Comparison of ENCODE assay signal across 20 mouse cellular contexts in genomic region chr2:20869212-20869965, GRCm38 (mm10).
DNase-seq lines count a peak whose midpoint lies in the region; ATAC-seq and TF ChIP-seq lines count a peak whose summit lies in the region.
"Had no signal": no experiment of that assay in that cellular context is flagged by ENCODE, and none has a peak within 500 bp of the region (broad histone marks: within the 10 kb centered on the region; RNA-seq: fewer than 3 reads in every experiment).

No protein-coding gene starts in this region.

- 14% methylated on average over 2 of the region's 2 CpGs for WGBS in heart, embryonic 12.5 days
- 16% methylated on average over 2 of the region's 2 CpGs for WGBS in heart, embryonic 15.5 days
- WGBS in lung, adult 2 months: 38% methylated on average over 2 of the region's 2 CpGs

- H3K4me1 ChIP-seq in heart, embryonic 12.5 days (replicated peaks): peaks cover 9% of the 10 kb centered on the region
- H3K4me1 ChIP-seq in megakaryocyte, embryonic 14.5 days: peaks cover 32% of the 10 kb centered on the region
- H3K4me1 ChIP-seq in heart, embryonic 15.5 days (replicated peaks): peaks cover 10% of the 10 kb centered on the region
- no peaks in the 10 kb centered on the region for H3K4me1 ChIP-seq in lung, adult 2 months (ENCODE audit: control insufficient read depth, insufficient read depth, low read length)
- H3K4me1 ChIP-seq: embryonic facial prominence, embryonic 10.5 days; forebrain, embryonic 15.5 days; hindbrain, embryonic 12.5 days; neural tube, embryonic 13.5 days had no signal

- no peak for TF ChIP-seq POLR2A in lung, adult 2 months (IDR thresholded peaks at IDR 0.05; ENCODE audit: borderline replicate concordance, extremely low read depth, low read depth, low read length)

- no peak overlapping the region for H3K9ac ChIP-seq in heart, embryonic 12.5 days
- H3K9ac ChIP-seq in heart, embryonic 15.5 days: no peak overlapping the region
- H3K9ac ChIP-seq: forebrain, embryonic 15.5 days; hindbrain, embryonic 12.5 days; liver, embryonic 13.5 days; lung, embryonic 14.5 days; neural tube, embryonic 13.5 days had no signal

- no peak overlapping the region for H3K4me2 ChIP-seq in heart, embryonic 12.5 days
- H3K4me2 ChIP-seq in heart, embryonic 15.5 days: no peak overlapping the region
- H3K4me2 ChIP-seq: forebrain, embryonic 15.5 days; hindbrain, embryonic 12.5 days; liver, embryonic 13.5 days; lung, embryonic 14.5 days; neural tube, embryonic 13.5 days had no signal

- DNase-seq in heart, adult 8-10 months (ENCODE audit: low spot score): peak; percentile 25
- DNase-seq in lung, adult 2 months: no peak
- DNase-seq in right cerebral cortex, adult 18-20 months: no peak
- DNase-seq: cerebellum, adult 11 months; cerebellum, postnatal 10 days; gastrocnemius, postnatal 10 days; kidney, adult 8-10 months; liver, embryonic 13.5 days; lung, embryonic 14.5 days; midbrain, embryonic 14.5 days; thymus, adult 2 months had no signal

- ATAC-seq in heart, embryonic 12.5 days (ENCODE audit: insufficient number of reproducible peaks, low FRiP score): no peak
- ATAC-seq in megakaryocyte, adult 5-6 weeks (ENCODE audit: poor library complexity, severe bottlenecking): no peak
- no peak for ATAC-seq in heart, embryonic 15.5 days (replicated peaks; ENCODE audit: insufficient number of reproducible peaks, insufficient read depth, low FRiP score, low read depth)
- ATAC-seq: forebrain, embryonic 15.5 days had no signal

- no peak overlapping the region for H3K4me3 ChIP-seq in heart, embryonic 12.5 days
- H3K4me3 ChIP-seq in megakaryocyte, embryonic 14.5 days (replicated peaks): peak overlapping the region; percentile 9
- no peak overlapping the region for H3K4me3 ChIP-seq in heart, embryonic 15.5 days
- no peak overlapping the region for H3K4me3 ChIP-seq in lung, adult 2 months (replicated peaks; ENCODE audit: extremely low read depth, low read depth, low read length)
- H3K4me3 ChIP-seq: embryonic facial prominence, embryonic 10.5 days; forebrain, embryonic 15.5 days; hindbrain, embryonic 12.5 days; left cerebral cortex, adult 2 months; liver, embryonic 13.5 days; neural tube, embryonic 13.5 days had no signal

- TF ChIP-seq CTCF in lung, adult 2 months (IDR thresholded peaks at IDR 0.05; ENCODE audit: insufficient read depth, low read length): no peak

- no peaks in the 10 kb centered on the region for H3K27me3 ChIP-seq in heart, embryonic 12.5 days (replicated peaks)
- H3K27me3 ChIP-seq in megakaryocyte, embryonic 14.5 days (replicated peaks): no peaks in the 10 kb centered on the region
- H3K27me3 ChIP-seq in heart, embryonic 15.5 days: no peaks in the 10 kb centered on the region
- H3K27me3 ChIP-seq: forebrain, embryonic 15.5 days; hindbrain, embryonic 12.5 days; liver, embryonic 13.5 days; neural tube, embryonic 13.5 days had no signal

- no peaks in the 10 kb centered on the region for H3K9me3 ChIP-seq in heart, embryonic 12.5 days (replicated peaks)
- H3K9me3 ChIP-seq in megakaryocyte, embryonic 14.5 days: no peaks in the 10 kb centered on the region
- no peaks in the 10 kb centered on the region for H3K9me3 ChIP-seq in heart, embryonic 15.5 days (replicated peaks)
- H3K9me3 ChIP-seq: embryonic facial prominence, embryonic 10.5 days; forebrain, embryonic 15.5 days; hindbrain, embryonic 12.5 days; liver, embryonic 13.5 days; neural tube, embryonic 13.5 days had no signal

- no peak overlapping the region for H3K27ac ChIP-seq in heart, embryonic 12.5 days (ENCODE audit: poor library complexity, severe bottlenecking)
- H3K27ac ChIP-seq in heart, embryonic 15.5 days: peak overlapping the region; percentile 1
- H3K27ac ChIP-seq: embryonic facial prominence, embryonic 10.5 days; forebrain, embryonic 15.5 days; hindbrain, embryonic 12.5 days; left cerebral cortex, adult 2 months; liver, embryonic 13.5 days; neural tube, embryonic 13.5 days had no signal

- peaks cover 36% of the 10 kb centered on the region for H3K36me3 ChIP-seq in heart, embryonic 12.5 days
- H3K36me3 ChIP-seq in megakaryocyte, embryonic 14.5 days (replicated peaks; ENCODE audit: low read length): peaks cover 72% of the 10 kb centered on the region
- H3K36me3 ChIP-seq in heart, embryonic 15.5 days: peaks cover 31% of the 10 kb centered on the region
